Mouse (Mus musculus) bone marrow macrophage, adult 2 months (primary cell): ENCODE data around the gene Gga1. TPM values are rescaled to one million over a fixed set of nuclear protein-coding genes. Genes with fewer than 3 reads are reported as not detected.
"Not testable (repeated sequence)": the region's sequence is repeated elsewhere in the genome, so short reads cannot be mapped to it uniquely, and the experiment has no call there.

ENCODE experiments used
- H3K27ac ChIP-seq: 2 replicates; pipeline ENCODE4 v1.5.1; 2012; ENCODE audit warnings: low read depth, low read length; ENCODE audit not compliant: insufficient read depth
- H3K4me1 ChIP-seq: 2 replicates; pipeline ENCODE4 v1.6.1; 2012; ENCODE audit warnings: low read length; ENCODE audit not compliant: control insufficient read depth, insufficient read depth
- H3K4me3 ChIP-seq: 2 replicates; pipeline ENCODE4 v1.5.1; 2012; ENCODE audit warnings: mild to moderate bottlenecking, low read length, moderate library complexity; ENCODE audit not compliant: insufficient read depth
- CTCF ChIP-seq: IDR thresholded peaks from 2 replicates; pipeline ENCODE4 v1.5.1; 2012; ENCODE audit warnings: low read depth, mild to moderate bottlenecking, low read length, moderate library complexity
- POLR2A ChIP-seq: IDR thresholded peaks from 2 replicates; pipeline ENCODE4 v1.6.1; 2012; ENCODE audit warnings: mild to moderate bottlenecking, low read depth, low read length, borderline replicate concordance
- polyA plus RNA-seq: library from polyadenylated mRNA; stranded (reverse); fragments of >200 nt; gene quantifications from 2 replicates; pipeline ENCODE4 v1.2.4, GENCODE M21; 2012; ENCODE audit not compliant: missing spikeins, insufficient read depth, insufficient read length

Gene Gga1
- polyA plus RNA-seq, 1 experiment: 76.5 TPM

GRCm38 (mm10) chr15:78845321-78845720, 31.7 kb upstream of the Gga1 start:
- no peak for TF ChIP-seq POLR2A
- TF ChIP-seq CTCF: no peak
- Histone ChIP-seq H3K27ac (no peak overlapping the region), H3K4me1 (peaks cover 3% of the 10 kb centered on the region; the same call in 1 of the 2 replicates), H3K4me3 (no peak overlapping the region)

GRCm38 (mm10) chr15:78845867-78846266, 31.1 kb upstream of the Gga1 start:
- Histone ChIP-seq H3K27ac (no peak overlapping the region), H3K4me3 (no peak overlapping the region), H3K4me1 (peaks cover 3% of the 10 kb centered on the region; the same call in 1 of the 2 replicates)
- TF ChIP-seq CTCF: no peak
- TF ChIP-seq POLR2A: no peak

- Histone ChIP-seq H3K27ac (no peak overlapping the region), H3K4me3 (no peak overlapping the region), H3K4me1 (peaks cover 3% of the 10 kb centered on the region; the same call in 1 of the 2 replicates)
- TF ChIP-seq CTCF: no peak
- no peak for TF ChIP-seq POLR2A
These were observed 30.6 kb upstream of the Gga1 start for GRCm38 (mm10) chr15:78846352-78846751.

DNA sequence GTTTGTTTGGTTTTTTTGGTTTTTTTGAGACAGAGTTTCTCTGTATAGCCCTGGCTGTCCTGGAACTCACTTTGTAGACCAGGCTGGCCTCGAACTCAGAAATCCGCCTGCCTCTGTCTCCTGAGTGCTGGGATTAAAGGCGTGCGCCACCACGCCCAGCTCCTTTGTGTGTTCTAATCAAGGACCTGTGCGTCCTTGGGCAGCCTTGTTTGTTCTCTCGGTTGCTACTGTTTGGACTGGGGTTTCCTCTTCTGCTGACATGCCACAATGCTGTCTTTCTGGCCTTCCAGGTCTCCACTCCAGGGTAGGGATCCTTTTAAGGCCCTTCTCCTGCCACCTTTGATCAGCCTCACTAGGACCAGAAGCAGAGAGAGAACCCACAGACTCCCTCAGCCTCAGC, 30.2 kb upstream of the Gga1 start:
- not testable (repeated sequence) for H3K4me3 ChIP-seq

GRCm38 (mm10) chr15:78848467-78848866, 28.5 kb upstream of the Gga1 start:
- Histone ChIP-seq H3K4me1 (no peaks in the 10 kb centered on the region), H3K4me3 (no peak overlapping the region), H3K27ac (no peak overlapping the region)
- no peak for TF ChIP-seq POLR2A
- TF ChIP-seq CTCF: peak; percentile 87

More for the DNA sequence above, 30.2 kb upstream of the Gga1 start:
- H3K4me1 ChIP-seq, H3K27ac ChIP-seq: not testable (repeated sequence)

- H3K27ac ChIP-seq: no peak overlapping the region
- no peak for TF ChIP-seq POLR2A
- TF ChIP-seq CTCF: no peak
- no peaks in the 10 kb centered on the region for H3K4me1 ChIP-seq
- no peak overlapping the region for H3K4me3 ChIP-seq
These were observed 27.5 kb upstream of the Gga1 start for GRCm38 (mm10) chr15:78849485-78849884.

DNA sequence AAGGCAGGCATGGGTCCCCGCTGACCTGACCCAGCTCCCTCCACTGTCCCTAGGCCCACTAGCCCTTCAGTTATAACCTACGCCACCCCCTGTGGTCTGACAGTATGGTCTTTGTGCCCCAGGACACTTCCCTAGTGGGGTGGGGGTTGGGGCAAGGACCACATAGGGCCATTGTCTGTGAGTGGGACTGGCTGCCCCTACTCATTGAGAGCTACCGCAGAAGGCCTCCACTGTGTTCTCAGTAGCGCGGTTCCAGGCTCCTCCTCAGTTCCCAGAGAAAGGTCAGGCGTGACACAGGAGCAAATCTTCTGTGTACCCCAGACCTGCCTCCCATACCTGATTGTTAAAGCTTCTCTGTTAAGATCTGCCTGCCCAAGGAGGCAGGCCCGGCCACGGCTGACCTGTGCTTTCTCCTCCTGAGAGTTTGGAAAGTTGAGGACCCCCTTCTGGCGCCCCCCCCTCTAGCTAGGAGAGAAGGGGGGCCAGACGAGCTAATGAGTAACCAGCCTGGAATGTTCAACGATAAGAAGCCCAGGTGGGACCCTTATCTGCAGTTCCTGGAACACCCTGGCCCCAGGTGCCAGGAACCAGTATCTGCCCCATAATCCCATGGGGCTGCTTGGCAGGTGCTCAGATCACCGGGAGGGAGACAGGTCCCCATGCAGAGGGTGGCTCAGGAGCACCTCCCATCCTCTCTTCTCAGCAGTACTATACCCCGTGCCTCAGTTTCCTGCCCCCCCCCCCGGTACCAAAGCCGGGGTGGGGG, 26.7 kb upstream of the Gga1 start:
- Histone ChIP-seq H3K4me3 (no peak overlapping the region), H3K4me1 (no peaks in the 10 kb centered on the region), H3K27ac (no peak overlapping the region)
- TF ChIP-seq CTCF: no peak
- no peak for TF ChIP-seq POLR2A

DNA sequence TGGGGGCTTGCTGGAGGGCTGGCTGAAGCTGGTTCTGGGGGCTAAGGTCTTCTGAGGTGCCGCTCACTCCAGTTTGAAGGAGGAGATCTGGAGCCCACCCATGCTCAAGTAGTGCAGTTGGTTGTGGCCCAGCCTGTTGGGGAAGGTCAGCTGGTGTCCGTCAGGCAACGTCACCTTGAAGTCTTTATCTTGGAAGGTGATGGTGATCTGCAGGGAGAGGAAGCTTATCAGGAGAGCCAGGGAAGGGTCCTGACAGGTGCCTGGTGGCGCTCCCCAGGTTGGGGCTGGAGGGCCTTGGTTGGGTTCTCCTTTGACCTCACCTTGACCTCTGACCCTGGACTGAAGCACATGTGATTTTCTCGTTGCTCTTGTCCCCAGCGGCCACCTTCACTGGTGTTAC, 26.0 kb upstream of the Gga1 start:
- TF ChIP-seq POLR2A (no peak), CTCF (no peak)
- Histone ChIP-seq H3K27ac (no peak overlapping the region), H3K4me3 (no peak overlapping the region), H3K4me1 (no peaks in the 10 kb centered on the region)

DNA sequence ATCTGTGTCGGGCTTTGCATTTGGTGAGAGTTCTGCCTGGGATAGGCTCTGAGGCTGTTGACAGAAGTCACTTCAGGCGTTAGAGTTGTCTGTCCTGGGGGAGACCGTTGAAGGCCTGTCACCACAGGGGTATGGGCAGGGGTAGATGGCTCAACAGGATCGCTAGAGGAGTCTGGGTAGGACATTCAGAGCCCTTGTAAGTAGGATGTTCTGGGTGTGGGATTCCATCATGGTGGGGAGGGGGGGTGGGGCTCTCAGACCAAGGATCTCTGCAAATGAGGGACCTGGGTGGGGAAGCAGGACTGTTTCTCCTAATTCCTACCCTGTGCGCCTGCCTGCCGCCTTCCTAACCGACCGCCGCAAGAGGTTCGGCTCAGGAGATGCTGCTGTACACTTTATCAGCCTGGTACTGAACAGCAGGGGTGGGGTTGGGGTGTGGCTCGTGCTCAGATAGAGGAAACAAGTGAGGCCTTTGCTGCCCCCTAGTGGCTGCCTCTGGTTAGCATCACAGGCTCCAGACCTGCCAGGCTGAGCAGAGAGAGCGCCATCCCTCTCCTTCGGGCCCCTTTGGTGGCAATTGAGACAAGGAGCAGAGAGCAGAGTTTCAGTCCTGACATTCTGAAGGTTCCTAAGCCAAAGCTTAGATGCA, 25.4 kb upstream of the Gga1 start:
- TF ChIP-seq POLR2A (no peak), CTCF (peak; percentile 72)
- H3K27ac ChIP-seq: no peak overlapping the region
- H3K4me3 ChIP-seq: no peak overlapping the region
- H3K4me1 ChIP-seq: no peaks in the 10 kb centered on the region

DNA sequence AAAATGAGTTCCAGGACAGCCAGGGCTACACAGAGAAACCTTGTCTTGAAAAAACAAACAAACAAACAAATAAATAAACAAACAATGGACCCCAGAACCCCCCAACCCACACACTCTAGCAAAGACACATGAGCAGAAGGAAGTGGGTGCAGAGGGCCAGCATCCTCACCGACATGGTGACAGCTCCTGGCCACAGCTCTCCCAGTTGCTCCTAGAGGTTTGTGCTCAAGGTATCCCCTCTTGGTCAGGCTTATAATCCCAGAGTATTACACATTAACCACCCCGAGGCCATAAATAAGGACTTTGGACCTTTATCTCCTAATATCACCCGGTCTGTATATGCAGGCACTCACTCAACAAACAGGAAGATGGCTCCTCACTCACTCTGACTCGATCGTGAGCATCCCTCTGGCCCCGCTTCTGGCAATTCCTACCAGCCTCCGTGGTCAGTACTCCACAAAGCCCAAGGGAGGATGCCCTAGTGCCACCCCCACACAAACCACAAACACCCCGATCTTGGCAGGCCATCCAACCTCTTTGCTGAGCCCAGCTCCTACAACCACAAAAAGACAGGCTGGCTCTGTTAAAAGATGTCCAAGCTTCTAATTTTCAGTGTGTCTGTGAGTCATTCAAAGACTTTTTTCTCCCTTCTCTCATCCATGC, 21.6 kb upstream of the Gga1 start, which contains the start of gene Lgals2:
TSS of gene Lgals2 (minus strand) at position 227 of the 663 bp plus-strand sequence.
- TF ChIP-seq POLR2A (no peak), CTCF (no peak)
- H3K4me3 ChIP-seq: no peak within 1 kb of the TSS

More for the DNA sequence above, 21.6 kb upstream of the Gga1 start, which contains the start of gene Lgals2:
- H3K4me1 ChIP-seq: peaks cover 16% of the 10 kb centered on the region
- no peak within 1 kb of the TSS for H3K27ac ChIP-seq
